Mouse (Mus musculus) megakaryocyte, embryonic 14.5 days (primary cell): Measurements from ENCODE around the gene Taar6.

Source experiments
- FLI1 ChIP-seq: IDR thresholded peaks from 2 replicates; pipeline ENCODE4 v1.6.1; 2012; ENCODE audit warnings: low read length, inconsistent platforms, mixed read lengths
- GATA1 ChIP-seq: IDR thresholded peaks from 3 replicates; pipeline ENCODE4 v1.6.1; 2012; ENCODE audit warnings: mixed read lengths, low read length, inconsistent platforms, borderline replicate concordance

DNA sequence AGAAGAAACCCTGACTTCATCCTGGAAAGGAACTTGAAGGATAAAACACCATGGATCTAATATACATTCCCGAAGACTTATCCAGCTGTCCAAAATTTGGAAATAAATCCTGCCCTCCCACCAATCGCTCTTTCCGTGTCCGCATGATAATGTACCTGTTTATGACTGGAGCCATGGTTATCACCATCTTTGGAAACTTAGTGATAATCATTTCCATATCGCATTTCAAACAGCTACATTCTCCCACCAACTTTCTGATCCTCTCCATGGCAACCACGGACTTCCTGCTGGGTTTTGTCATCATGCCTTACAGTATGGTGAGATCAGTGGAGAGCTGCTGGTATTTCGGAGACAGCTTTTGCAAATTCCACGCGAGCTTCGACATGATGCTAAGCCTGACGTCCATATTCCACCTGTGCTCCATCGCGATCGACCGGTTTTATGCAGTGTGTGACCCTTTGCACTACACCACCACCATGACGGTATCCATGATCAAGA lies 35.9 kb downstream of the Taar6 start, which contains the start of gene Taar3:
- TF ChIP-seq FLI1 (no peak), GATA1 (no peak)
